Mouse (Mus musculus) cerebellum, adult 2 months (tissue): Measurements from ENCODE around the gene Arv1. TPM values are rescaled to one million over a fixed set of nuclear protein-coding genes. Genes with fewer than 3 reads are reported as not detected.

Experiments
- DNase-seq, 2 experiments: peaks; one replicate each; pipeline ENCODE4 v3.0.0; 2021
- H3K27ac ChIP-seq: fragments of 200-500 bp; 2 replicates; pipeline ENCODE4 v1.5.1; 2012; ENCODE audit warnings: low read length, control low read depth, inconsistent platforms; ENCODE audit not compliant: insufficient read depth
- H3K27me3 ChIP-seq: fragments of 200-500 bp; 2 replicates; pipeline ENCODE4 v1.6.1; 2012; ENCODE audit warnings: inconsistent platforms, mild to moderate bottlenecking, low read length, moderate library complexity; ENCODE audit not compliant: control insufficient read depth, insufficient read depth
- H3K4me1 ChIP-seq: fragments of 200-500 bp; 2 replicates; pipeline ENCODE4 v1.6.1; 2011; ENCODE audit warnings: low read length; ENCODE audit not compliant: control insufficient read depth, insufficient read depth
- H3K4me3 ChIP-seq: fragments of 200-500 bp; replicated peaks from 2 replicates; pipeline ENCODE3; 2011; ENCODE audit warnings: mild to moderate bottlenecking, low read depth, low read length, control low read depth; ENCODE audit not compliant: insufficient read depth
- CTCF ChIP-seq: fragments of 200-500 bp; IDR thresholded peaks from 2 replicates; pipeline ENCODE4 v1.5.1; 2011; ENCODE audit warnings: low read depth, mild to moderate bottlenecking, control low read depth, low read length, moderate library complexity, borderline replicate concordance; ENCODE audit not compliant: insufficient read depth
- POLR2A ChIP-seq: fragments of 200-500 bp; IDR thresholded peaks from 2 replicates; pipeline ENCODE4 v1.6.1; 2011; ENCODE audit warnings: low read length, control low read depth, borderline replicate concordance; ENCODE audit not compliant: insufficient read depth
- WGBS: fragments of 180-500 bp; shearing (Covaris S2); methylation state at CpG from one replicate; pipeline ENCODE4 v1.1.7; 2018; 5-methylcytosine and 5-hydroxymethylcytosine counted together
- polyA plus RNA-seq: library from polyadenylated mRNA; depleted of rRNA; stranded (reverse); fragments of >200 nt; gene quantifications from 2 replicates; pipeline ENCODE4 v1.2.3, GENCODE M21; 2012

Arv1 gene
- polyA plus RNA-seq, 1 experiment = 19.5 TPM

DNA sequence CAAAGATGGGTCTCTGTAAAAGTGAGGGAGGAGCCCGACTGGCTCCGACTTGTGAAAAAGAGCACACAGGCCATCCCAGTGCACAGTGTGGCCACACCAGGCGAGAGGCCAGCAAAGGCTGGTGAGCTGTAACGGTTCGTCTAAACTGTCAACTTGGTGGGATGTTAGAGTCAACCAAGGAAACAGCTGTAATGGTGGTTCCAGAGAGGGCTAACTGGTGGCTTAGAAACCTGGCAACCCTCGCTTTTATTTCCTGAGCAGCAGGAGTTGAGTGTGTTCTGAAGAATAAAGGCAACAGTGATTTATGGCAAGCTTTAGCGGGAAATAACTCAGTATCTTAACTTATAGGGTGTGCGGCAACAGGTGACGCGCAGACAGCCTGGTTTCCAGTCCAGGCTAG, 39.7 kb upstream of the Arv1 start:
- Histone ChIP-seq H3K4me3 (no peak overlapping the region), H3K4me1 (peaks cover 4% of the 10 kb centered on the region; the same call in 1 of the 2 replicates), H3K27ac (no peak overlapping the region), H3K27me3 (no peaks in the 10 kb centered on the region)
- WGBS = 88% methylated on average over 10 of the region's 10 CpGs
- no peak for DNase-seq
- TF ChIP-seq CTCF = no peak
- TF ChIP-seq POLR2A = no peak

DNA sequence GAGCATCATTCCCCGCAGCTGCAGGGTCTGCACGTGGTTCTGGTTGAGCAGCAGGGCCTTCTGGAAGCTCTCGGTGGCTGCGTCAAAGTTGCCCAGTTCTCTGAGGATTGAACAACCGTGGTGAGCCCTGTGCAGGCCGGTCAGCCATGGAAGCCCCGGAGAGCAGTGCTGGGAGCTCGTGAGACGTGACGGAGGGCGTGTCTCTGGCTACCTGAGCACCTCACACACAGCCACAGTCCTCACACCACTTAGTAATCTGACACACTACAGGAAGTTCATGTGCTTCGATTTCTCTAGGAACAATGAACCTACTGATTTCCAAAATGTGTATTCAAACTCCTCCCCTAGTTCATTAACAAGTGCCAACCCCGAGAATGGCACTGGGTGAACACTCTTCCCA, 33.0 kb upstream of the Arv1 start:
- no peaks in the 10 kb centered on the region for H3K4me1 ChIP-seq
- no peak overlapping the region for H3K4me3 ChIP-seq
- DNase-seq = no peak
- TF ChIP-seq CTCF (no peak), POLR2A (no peak)
- 92% methylated on average over 13 of the region's 13 CpGs for WGBS
- no peak overlapping the region for H3K27ac ChIP-seq
- no peaks in the 10 kb centered on the region for H3K27me3 ChIP-seq

DNA sequence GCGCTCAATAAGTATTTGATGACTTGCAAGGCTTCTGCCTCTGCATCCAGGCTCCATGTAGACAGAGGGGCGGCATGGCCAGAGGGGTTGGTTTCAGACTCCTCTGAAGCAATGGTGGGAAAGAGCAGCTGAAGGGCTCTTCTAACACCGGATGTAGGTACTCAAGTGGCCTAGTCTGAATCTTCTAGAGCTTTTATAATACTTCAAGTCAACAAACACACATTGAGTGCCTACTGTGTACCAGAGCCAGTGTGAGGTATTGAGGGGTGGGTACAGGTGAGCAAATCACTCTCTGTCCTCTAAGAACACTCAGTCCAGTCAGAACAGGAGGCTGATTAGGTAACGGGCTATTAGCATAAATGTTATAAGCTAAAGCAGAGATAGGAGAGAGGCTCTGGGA, 30.2 kb upstream of the Arv1 start:
- TF ChIP-seq CTCF (no peak), POLR2A (no peak)
- no peak for DNase-seq
- no peak overlapping the region for H3K27ac ChIP-seq

DNA sequence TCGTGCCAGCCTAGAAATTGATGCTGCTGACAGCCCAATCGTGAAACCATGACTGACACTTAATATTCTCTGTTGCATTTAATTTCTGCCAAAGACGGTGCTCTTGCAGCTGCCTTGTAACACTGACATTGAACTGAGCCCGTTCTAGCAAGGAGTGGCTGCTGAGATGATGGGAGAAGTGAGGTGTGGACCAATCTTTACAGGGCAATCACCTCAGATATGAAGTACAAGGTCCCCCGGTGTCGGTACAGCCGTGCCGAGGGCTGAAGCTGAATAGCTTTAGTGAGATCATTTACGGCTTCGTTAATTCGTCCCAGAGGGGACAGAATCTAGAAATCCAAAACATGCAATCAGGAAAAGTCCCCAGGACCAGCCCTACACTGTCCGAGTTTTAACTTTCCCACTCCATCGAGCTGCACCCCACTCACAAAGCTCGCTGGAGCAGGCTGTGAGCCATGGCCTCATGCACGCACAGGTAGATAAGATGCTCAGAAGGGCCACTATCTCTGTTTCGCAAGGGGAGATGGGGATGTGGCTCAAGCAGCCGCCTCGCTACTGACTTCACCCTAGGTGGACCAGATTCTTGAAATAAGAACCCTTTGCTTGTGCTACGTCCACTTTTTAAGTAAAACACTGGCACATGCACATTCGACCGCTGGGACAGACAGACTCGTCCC, 26.4 kb upstream of the Arv1 start:
- H3K4me3 ChIP-seq = no peak overlapping the region
- WGBS = 93% methylated on average over 22 of the region's 22 CpGs
- DNase-seq = no peak
- no peaks in the 10 kb centered on the region for H3K27me3 ChIP-seq
- TF ChIP-seq POLR2A = no peak
- no peak for TF ChIP-seq CTCF
- H3K4me1 ChIP-seq = 0 out of 2 replicates have a peak, but pooled peaks cover 8% of the 10 kb centered on the region
- H3K27ac ChIP-seq = no peak overlapping the region

More for the DNA sequence above, 30.2 kb upstream of the Arv1 start:
- Histone ChIP-seq H3K4me1 (0 out of 2 replicates have a peak, but pooled peaks cover 8% of the 10 kb centered on the region), H3K4me3 (no peak overlapping the region), H3K27me3 (no peaks in the 10 kb centered on the region)
- 93% methylated on average over 4 of the region's 4 CpGs for WGBS

DNA sequence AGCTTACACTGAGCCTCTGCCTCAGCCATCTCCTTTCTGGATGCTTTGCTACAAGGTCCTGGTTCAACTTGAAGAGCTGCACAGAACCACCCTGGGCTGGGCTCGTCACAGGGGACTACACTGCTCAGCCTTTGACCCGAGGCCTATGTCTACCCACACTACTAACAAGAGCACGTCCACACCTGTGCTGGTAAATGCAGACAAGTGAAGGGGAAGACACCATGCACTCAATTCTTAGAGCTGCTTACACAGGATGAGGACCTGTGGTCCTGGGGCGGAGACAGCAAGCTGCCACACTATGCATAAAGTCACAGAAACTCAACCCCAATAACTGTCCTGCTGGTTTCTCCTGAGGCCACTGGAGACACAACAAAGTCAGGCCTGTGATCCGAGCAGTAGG, 21.7 kb upstream of the Arv1 start:
- Histone ChIP-seq H3K4me1 (peaks cover 19% of the 10 kb centered on the region), H3K4me3 (no peak overlapping the region), H3K27ac (no peak overlapping the region), H3K27me3 (no peaks in the 10 kb centered on the region)
- DNase-seq = no peak
- 95% methylated on average over 5 of the region's 5 CpGs for WGBS
- TF ChIP-seq POLR2A (no peak), CTCF (no peak)

DNA sequence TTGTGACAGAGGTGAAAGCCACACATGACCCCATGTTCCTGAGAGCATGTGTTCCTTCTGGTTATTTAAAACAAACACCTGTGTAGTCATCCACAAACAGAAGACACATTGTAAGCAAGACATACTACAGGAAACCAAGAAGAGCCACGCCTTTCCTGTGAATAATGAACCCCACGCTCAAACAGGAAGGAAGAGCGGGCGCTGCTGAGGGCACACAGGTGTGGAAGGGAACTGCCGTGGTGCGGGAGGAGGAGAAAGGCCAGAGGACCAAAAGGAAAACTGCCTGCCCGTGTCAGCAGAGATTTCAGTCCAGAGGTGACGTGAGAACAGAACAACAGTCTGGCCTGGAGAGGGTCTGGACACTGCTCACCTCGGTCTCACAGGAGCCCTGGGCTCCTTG, 20.9 kb upstream of the Arv1 start:
- no peak for DNase-seq
- no peak overlapping the region for H3K4me3 ChIP-seq
- 97% methylated on average over 9 of the region's 9 CpGs for WGBS
- no peak overlapping the region for H3K27ac ChIP-seq
- peaks cover 19% of the 10 kb centered on the region for H3K4me1 ChIP-seq
- no peaks in the 10 kb centered on the region for H3K27me3 ChIP-seq
- TF ChIP-seq POLR2A (no peak), CTCF (no peak)

DNA sequence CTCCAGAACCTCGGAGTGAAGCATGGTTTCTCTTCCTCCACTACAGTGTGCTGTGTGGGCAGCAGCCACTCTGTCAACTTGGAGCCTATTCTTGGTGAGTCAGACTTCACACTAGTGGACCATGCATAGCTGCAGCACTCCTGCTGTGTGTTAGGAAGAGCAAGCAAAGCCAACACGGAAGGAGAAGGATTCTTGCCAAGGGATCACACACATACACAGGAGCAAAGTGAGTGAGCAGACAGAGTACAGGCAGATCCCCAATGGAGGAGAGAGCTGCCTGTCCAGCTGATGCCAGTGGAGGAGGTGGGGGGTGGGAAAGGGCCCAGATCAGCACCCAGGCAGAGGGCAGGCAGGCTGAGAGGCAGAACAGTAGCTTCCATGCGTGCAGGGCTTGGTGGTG, 19.8 kb upstream of the Arv1 start:
- Histone ChIP-seq H3K4me1 (peaks cover 19% of the 10 kb centered on the region), H3K4me3 (no peak overlapping the region), H3K27me3 (no peaks in the 10 kb centered on the region), H3K27ac (peak overlapping the region; percentile 78)
- TF ChIP-seq CTCF (no peak), POLR2A (no peak)
- 8% methylated on average over 3 of the region's 3 CpGs for WGBS
- peak; percentile 60 to 88 for DNase-seq

DNA sequence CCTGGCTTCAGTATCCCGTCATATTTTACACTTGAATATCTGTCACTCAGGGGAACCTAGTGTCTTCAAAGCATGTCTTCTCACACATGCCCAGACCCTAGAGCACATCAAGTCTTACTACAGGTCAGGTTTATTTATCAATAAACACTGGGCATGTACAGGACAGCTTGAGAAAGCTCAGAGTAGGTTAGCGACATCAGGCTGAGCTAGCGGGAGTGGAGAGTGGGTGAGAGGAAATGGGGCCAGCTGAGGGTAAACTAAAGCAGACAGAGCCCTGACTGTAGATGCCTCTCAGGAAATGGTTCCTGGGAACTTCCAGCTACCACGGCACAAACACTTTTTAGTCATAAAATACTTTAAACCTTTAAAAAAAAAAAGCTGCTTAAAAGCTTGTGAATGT, 18.4 kb upstream of the Arv1 start:
- no peaks in the 10 kb centered on the region for H3K27me3 ChIP-seq
- TF ChIP-seq POLR2A (no peak), CTCF (no peak)
- peaks cover 19% of the 10 kb centered on the region for H3K4me1 ChIP-seq
- no peak for DNase-seq
- H3K4me3 ChIP-seq = no peak overlapping the region
- no peak overlapping the region for H3K27ac ChIP-seq
- 68% methylated on average over 4 of the region's 4 CpGs for WGBS

DNA sequence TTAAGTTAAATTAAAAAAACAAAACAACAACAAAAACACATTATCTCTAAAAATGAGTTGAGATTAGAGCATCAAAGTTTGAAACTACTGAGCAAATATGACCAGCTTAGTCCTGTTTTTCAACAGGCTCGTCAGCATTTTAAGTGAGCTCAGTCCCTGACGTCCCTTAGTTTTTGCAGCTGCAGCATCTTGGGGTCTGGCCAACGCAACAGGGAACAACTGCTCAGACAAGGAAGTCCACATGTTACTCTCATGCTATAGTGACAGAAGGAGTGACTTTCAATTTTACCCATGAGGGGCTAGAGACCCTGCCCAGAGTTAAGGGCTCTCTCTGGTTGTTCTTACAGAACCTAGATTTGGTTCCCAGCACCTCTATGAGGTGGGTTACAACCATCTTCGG, 17.6 kb upstream of the Arv1 start:
- H3K4me1 ChIP-seq = peaks cover 19% of the 10 kb centered on the region
- no peak overlapping the region for H3K27ac ChIP-seq
- H3K27me3 ChIP-seq = no peaks in the 10 kb centered on the region
- whole genome bisulfite sequencing = 91% methylated on average over 4 of the region's 4 CpGs
- no peak for TF ChIP-seq CTCF
- TF ChIP-seq POLR2A = no peak
- no peak for DNase-seq
- H3K4me3 ChIP-seq = no peak overlapping the region
